Mouse (Mus musculus): Measurements from ENCODE around the gene D930048N14Rik. TPM values are rescaled to one million over a fixed set of nuclear protein-coding genes. Genes with fewer than 3 reads are reported as not detected.
"Not testable (repeated sequence)": the region's sequence is repeated elsewhere in the genome, so short reads cannot be mapped to it uniquely, and the experiment has no call there.

Gene D930048N14Rik
- polyA plus RNA-seq, 1 experiment from 2014 or later = 1.6 TPM

GRCm38 (mm10) chr11:51662632-51663031, 11.9 kb downstream of the D930048N14Rik start:
- Histone ChIP-seq H3K4me1 (no peaks in the 10 kb centered on the region), H3K27me3 (ENCODE audit: low read depth, poor library complexity, severe bottlenecking) (no peaks in the 10 kb centered on the region), H3K9me3 (replicated peaks) (no peaks in the 10 kb centered on the region), H3K36me3 (no peaks in the 10 kb centered on the region), H3K4me3 (no peak overlapping the region), H3K27ac (replicated peaks) (no peak overlapping the region)
- DNase-seq (ENCODE audit: low spot score) = no peak
- 76% methylated on average over 7 of the region's 7 CpGs for WGBS

GRCm38 (mm10) chr11:51664747-51665146, 14.0 kb downstream of the D930048N14Rik start:
- H3K4me1 ChIP-seq; H3K27ac ChIP-seq (replicated peaks); H3K27me3 ChIP-seq (ENCODE audit: low read depth, poor library complexity, severe bottlenecking); DNase-seq (ENCODE audit: low spot score); H3K4me3 ChIP-seq; H3K9me3 ChIP-seq (replicated peaks); H3K36me3 ChIP-seq: not testable (repeated sequence)
- WGBS = 96% methylated on average over 7 of the region's 7 CpGs

GRCm38 (mm10) chr11:51670846-51671245, 20.1 kb downstream of the D930048N14Rik start:
- no peak overlapping the region for H3K4me3 ChIP-seq
- no peak overlapping the region for H3K27ac ChIP-seq (replicated peaks)
- H3K36me3 ChIP-seq = no peaks in the 10 kb centered on the region
- no peaks in the 10 kb centered on the region for H3K4me1 ChIP-seq
- DNase-seq (ENCODE audit: low spot score) = no peak
- H3K9me3 ChIP-seq (replicated peaks) = no peaks in the 10 kb centered on the region
- 95% methylated on average over 7 of the region's 7 CpGs for WGBS
- H3K27me3 ChIP-seq (ENCODE audit: low read depth, poor library complexity, severe bottlenecking) = no peaks in the 10 kb centered on the region

- Histone ChIP-seq H3K9me3 (replicated peaks) (no peaks in the 10 kb centered on the region), H3K36me3 (no peaks in the 10 kb centered on the region), H3K4me3 (no peak overlapping the region), H3K27me3 (ENCODE audit: low read depth, poor library complexity, severe bottlenecking) (no peaks in the 10 kb centered on the region), H3K4me1 (no peaks in the 10 kb centered on the region), H3K27ac (replicated peaks) (no peak overlapping the region)
- no peak for DNase-seq (ENCODE audit: low spot score)
- WGBS = 73% methylated on average over 2 of the region's 2 CpGs
Observed at GRCm38 (mm10) chr11:51671376-51671775, 20.6 kb downstream of the D930048N14Rik start.

GRCm38 (mm10) chr11:51673291-51673690, 22.5 kb downstream of the D930048N14Rik start:
- 85% methylated on average over 9 of the region's 9 CpGs for WGBS

GRCm38 (mm10) chr11:51675386-51675785, 24.6 kb downstream of the D930048N14Rik start:
- Histone ChIP-seq H3K9me3 (replicated peaks) (no peaks in the 10 kb centered on the region), H3K4me3 (no peak overlapping the region), H3K27ac (replicated peaks) (no peak overlapping the region), H3K4me1 (no peaks in the 10 kb centered on the region), H3K36me3 (no peaks in the 10 kb centered on the region), H3K27me3 (ENCODE audit: low read depth, poor library complexity, severe bottlenecking) (no peaks in the 10 kb centered on the region)
- 78% methylated on average over 5 of the region's 5 CpGs for WGBS
- no peak for DNase-seq (ENCODE audit: low spot score)

More at GRCm38 (mm10) chr11:51673291-51673690, 22.5 kb downstream of the D930048N14Rik start:
- no peak for DNase-seq (ENCODE audit: low spot score)
- no peak overlapping the region for H3K27ac ChIP-seq (replicated peaks)
- no peaks in the 10 kb centered on the region for H3K36me3 ChIP-seq
- H3K27me3 ChIP-seq (ENCODE audit: low read depth, poor library complexity, severe bottlenecking) = no peaks in the 10 kb centered on the region
- no peaks in the 10 kb centered on the region for H3K9me3 ChIP-seq (replicated peaks)
- no peak overlapping the region for H3K4me3 ChIP-seq
- H3K4me1 ChIP-seq = no peaks in the 10 kb centered on the region

- Histone ChIP-seq H3K27ac (replicated peaks) (no peak overlapping the region), H3K4me3 (no peak overlapping the region), H3K36me3 (no peaks in the 10 kb centered on the region), H3K4me1 (peaks cover 4% of the 10 kb centered on the region), H3K27me3 (ENCODE audit: low read depth, poor library complexity, severe bottlenecking) (no peaks in the 10 kb centered on the region), H3K9me3 (replicated peaks) (no peaks in the 10 kb centered on the region)
- 77% methylated on average over 6 of the region's 6 CpGs for WGBS
- DNase-seq (ENCODE audit: low spot score) = no peak
Observed at GRCm38 (mm10) chr11:51677737-51678418, 27.1 kb downstream of the D930048N14Rik start.

GRCm38 (mm10) chr11:51679466-51679865, 28.7 kb downstream of the D930048N14Rik start:
- Histone ChIP-seq H3K36me3 (no peaks in the 10 kb centered on the region; the same call in 1 of the 2 replicates), H3K9me3 (replicated peaks) (no peaks in the 10 kb centered on the region), H3K27ac (replicated peaks) (no peak overlapping the region), H3K4me3 (no peak overlapping the region), H3K27me3 (ENCODE audit: low read depth, poor library complexity, severe bottlenecking) (no peaks in the 10 kb centered on the region), H3K4me1 (peaks cover 4% of the 10 kb centered on the region)
- DNase-seq (ENCODE audit: low spot score) = no peak
- WGBS = 76% methylated on average over 3 of the region's 3 CpGs

- DNase-seq (ENCODE audit: low spot score) = peak; percentile 84
- H3K36me3 ChIP-seq = peaks cover 15% of the 10 kb centered on the region
- 39% methylated on average over 13 of the region's 13 CpGs for WGBS
- peak overlapping the region; percentile 18; the same call in 1 of the 2 replicates for H3K4me3 ChIP-seq
- H3K9me3 ChIP-seq (replicated peaks) = no peaks in the 10 kb centered on the region
- H3K27me3 ChIP-seq (ENCODE audit: low read depth, poor library complexity, severe bottlenecking) = no peaks in the 10 kb centered on the region
- no peak overlapping the region for H3K27ac ChIP-seq (replicated peaks)
- H3K4me1 ChIP-seq = peaks cover 4% of the 10 kb centered on the region
Observed at GRCm38 (mm10) chr11:51681324-51681975, 30.7 kb downstream of the D930048N14Rik start.

GRCm38 (mm10) chr11:51681976-51682374, 31.2 kb downstream of the D930048N14Rik start:
- H3K4me3 ChIP-seq = peak overlapping the region; percentile 18; the same call in 1 of the 2 replicates
- H3K4me1 ChIP-seq = peaks cover 4% of the 10 kb centered on the region
- no peaks in the 10 kb centered on the region for H3K27me3 ChIP-seq (ENCODE audit: low read depth, poor library complexity, severe bottlenecking)
- DNase-seq (ENCODE audit: low spot score) = no peak
- H3K27ac ChIP-seq (replicated peaks) = no peak overlapping the region
- peaks cover 15% of the 10 kb centered on the region for H3K36me3 ChIP-seq
- WGBS = 47% methylated on average over 8 of the region's 8 CpGs
- no peaks in the 10 kb centered on the region for H3K9me3 ChIP-seq (replicated peaks)

- Histone ChIP-seq H3K27me3 (ENCODE audit: low read depth, poor library complexity, severe bottlenecking) (no peaks in the 10 kb centered on the region), H3K4me3 (peak within 1 kb of the TSS; percentile 73), H3K27ac (replicated peaks) (peak within 1 kb of the TSS; percentile 100), H3K36me3 (peaks cover 22% of the 10 kb centered on the region), H3K9me3 (replicated peaks) (no peaks in the 10 kb centered on the region), H3K4me1 (peaks cover 20% of the 10 kb centered on the region)
- WGBS = under 1% methylated on average over 60 of the region's 60 CpGs
- peak; percentile 100 for DNase-seq (ENCODE audit: low spot score)
Observed at GRCm38 (mm10) chr11:51688330-51689328, 37.9 kb downstream of the D930048N14Rik start, which contains the start of gene 0610009B22Rik. Gene 0610009B22Rik, minus strand, starts transcription at chr11:51688874.

- DNase-seq (ENCODE audit: low spot score) = peak; percentile 16
- Histone ChIP-seq H3K27me3 (ENCODE audit: low read depth, poor library complexity, severe bottlenecking) (no peaks in the 10 kb centered on the region), H3K9me3 (replicated peaks) (no peaks in the 10 kb centered on the region), H3K36me3 (peaks cover 22% of the 10 kb centered on the region), H3K4me3 (peak overlapping the region; percentile 73), H3K27ac (replicated peaks) (peak overlapping the region; percentile 100), H3K4me1 (peaks cover 20% of the 10 kb centered on the region)
- 25% methylated on average over 6 of the region's 6 CpGs for WGBS
Observed at GRCm38 (mm10) chr11:51689343-51689742, 38.6 kb downstream of the D930048N14Rik start.
